Mouse (Mus musculus) limb, embryonic 15.5 days (tissue): ENCODE measurements around the gene Snx10. TPM values are rescaled to one million over a fixed set of nuclear protein-coding genes. Genes with fewer than 3 reads are reported as not detected.

Experiments used
- ATAC-seq: fragments of 200-750 bp; cut with Nextera tagmentation; 2 replicates; pipeline ENCODE4 v1.8.0; 2017; ENCODE audit warnings: low read depth, moderate TSS enrichment; ENCODE audit not compliant: insufficient number of reproducible peaks, low FRiP score, low TSS enrichment
- H3K27ac ChIP-seq: fragments of 300-500 bp; sonication (generic); 2 replicates; pipeline ENCODE4 v1.5.1; 2015; ENCODE audit warnings: moderate library complexity, mild to moderate bottlenecking, inconsistent platforms
- H3K27me3 ChIP-seq: fragments of 300-500 bp; sonication (generic); 2 replicates; pipeline ENCODE4 v1.6.1; 2015; ENCODE audit warnings: inconsistent platforms
- H3K36me3 ChIP-seq: fragments of 300-500 bp; sonication (generic); 2 replicates; pipeline ENCODE4 v1.6.1; 2015; ENCODE audit warnings: inconsistent platforms
- H3K4me1 ChIP-seq: fragments of 300-500 bp; sonication (generic); 2 replicates; pipeline ENCODE4 v1.6.1; 2015; ENCODE audit warnings: inconsistent platforms
- H3K4me2 ChIP-seq: fragments of 300-500 bp; sonication (generic); 2 replicates; pipeline ENCODE4 v1.6.1; 2015; ENCODE audit warnings: mild to moderate bottlenecking, inconsistent platforms
- H3K4me3 ChIP-seq: fragments of 300-500 bp; sonication (generic); 2 replicates; pipeline ENCODE4 v1.5.1; 2015; ENCODE audit warnings: mild to moderate bottlenecking, inconsistent platforms
- H3K9ac ChIP-seq: fragments of 300-500 bp; sonication (generic); 2 replicates; pipeline ENCODE4 v1.6.1; 2015; ENCODE audit warnings: inconsistent platforms
- H3K9me3 ChIP-seq: fragments of 300-500 bp; sonication (generic); 2 replicates; pipeline ENCODE4 v1.6.1; 2016; ENCODE audit warnings: inconsistent platforms
- WGBS: fragments of 180-500 bp; shearing (Covaris S2); methylation state at CpG from one replicate; pipeline ENCODE4 v1.1.7; 2015; 5-methylcytosine and 5-hydroxymethylcytosine counted together
- polyA plus RNA-seq: library from polyadenylated mRNA; unstranded; fragments of >200 nt; fragmentation: Nextera tagmentation; extraction: Ambion mirVana; gene quantifications from 2 replicates; pipeline ENCODE4 v1.2.1, GENCODE M21; 2015

The Snx10 gene
- polyA plus RNA-seq, 1 experiment from 2014 or later = 10.0 TPM

DNA sequence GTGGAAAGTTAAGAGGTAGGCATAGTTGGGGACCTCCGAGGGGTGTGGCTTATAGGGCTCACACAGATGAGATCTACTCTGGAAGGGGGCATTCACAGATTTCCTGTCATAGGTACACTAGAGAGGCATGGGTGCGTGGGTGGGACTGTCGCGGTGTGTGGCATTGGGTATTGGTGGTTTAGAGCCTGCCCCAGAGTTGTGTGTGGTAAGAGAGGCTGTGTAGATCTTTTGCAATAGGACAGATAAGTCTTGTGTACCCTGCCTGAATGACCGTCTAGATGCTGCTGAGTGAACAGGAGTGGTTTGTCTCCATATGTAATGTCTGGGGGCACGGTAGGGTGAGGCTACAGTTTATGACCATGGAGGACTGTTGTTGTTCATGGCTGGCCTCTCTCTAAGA, 16.8 kb downstream of the Snx10 start:
- H3K36me3 ChIP-seq = no peaks in the 10 kb centered on the region
- no peak overlapping the region for H3K4me2 ChIP-seq
- H3K27me3 ChIP-seq = no peaks in the 10 kb centered on the region
- peaks cover 3% of the 10 kb centered on the region; the same call in 1 of the 2 replicates for H3K4me1 ChIP-seq
- H3K4me3 ChIP-seq = no peak overlapping the region
- no peak for ATAC-seq
- H3K9ac ChIP-seq = no peak overlapping the region
- H3K27ac ChIP-seq = no peak overlapping the region
- 86% methylated on average over 6 of the region's 6 CpGs for WGBS
- H3K9me3 ChIP-seq = no peaks in the 10 kb centered on the region

DNA sequence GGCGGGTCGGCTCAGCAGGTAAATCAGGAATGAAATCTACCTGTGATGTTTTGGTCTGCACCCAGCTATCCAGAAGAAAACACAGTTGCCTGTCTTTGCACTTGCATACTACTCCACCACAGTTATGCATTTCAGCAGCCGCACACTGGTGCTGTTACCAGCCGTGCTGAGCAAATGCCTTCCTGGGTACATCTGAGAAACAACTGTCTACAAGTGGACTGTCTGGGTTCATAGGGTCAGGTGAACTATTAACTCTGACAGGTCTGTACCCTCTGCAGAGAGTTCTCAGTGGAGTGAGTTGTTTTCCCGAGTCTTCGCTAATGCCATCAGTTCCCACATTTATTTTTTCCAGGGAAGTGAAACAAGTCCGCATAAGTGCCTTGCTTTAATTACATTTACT, 17.7 kb downstream of the Snx10 start:
- Histone ChIP-seq H3K27me3 (no peaks in the 10 kb centered on the region), H3K4me2 (no peak overlapping the region), H3K9ac (no peak overlapping the region), H3K36me3 (no peaks in the 10 kb centered on the region), H3K4me1 (peaks cover 3% of the 10 kb centered on the region; the same call in 1 of the 2 replicates), H3K27ac (no peak overlapping the region), H3K9me3 (no peaks in the 10 kb centered on the region), H3K4me3 (no peak overlapping the region)
- ATAC-seq = no peak
- 78% methylated on average over 7 of the region's 7 CpGs for WGBS

DNA sequence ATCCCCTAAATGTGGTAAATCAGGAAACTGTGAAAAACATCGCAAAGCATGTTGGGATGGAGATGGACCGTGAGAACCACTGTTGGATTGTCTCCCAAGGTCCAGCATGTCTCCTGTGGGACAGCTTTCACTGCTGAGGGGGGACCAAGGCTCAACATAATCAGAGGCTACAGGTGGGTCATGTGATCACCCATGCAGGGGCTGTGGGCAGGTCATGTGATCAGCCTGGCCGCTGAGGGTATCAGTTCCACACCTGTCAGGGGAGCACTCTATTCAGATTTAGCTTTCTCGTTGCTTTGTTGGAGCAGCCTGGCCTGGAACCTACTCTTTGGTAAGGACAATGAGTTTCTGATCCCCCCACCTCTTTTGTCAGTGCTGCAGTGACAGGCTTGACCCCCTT, 18.4 kb downstream of the Snx10 start:
- no peak overlapping the region for H3K27ac ChIP-seq
- H3K36me3 ChIP-seq = no peaks in the 10 kb centered on the region
- no peaks in the 10 kb centered on the region for H3K27me3 ChIP-seq
- no peak for ATAC-seq
- H3K4me1 ChIP-seq = peaks cover 3% of the 10 kb centered on the region; the same call in 1 of the 2 replicates
- WGBS = 87% methylated on average over 4 of the region's 4 CpGs
- no peak overlapping the region for H3K4me3 ChIP-seq
- H3K9ac ChIP-seq = no peak overlapping the region
- no peaks in the 10 kb centered on the region for H3K9me3 ChIP-seq
- no peak overlapping the region for H3K4me2 ChIP-seq

DNA sequence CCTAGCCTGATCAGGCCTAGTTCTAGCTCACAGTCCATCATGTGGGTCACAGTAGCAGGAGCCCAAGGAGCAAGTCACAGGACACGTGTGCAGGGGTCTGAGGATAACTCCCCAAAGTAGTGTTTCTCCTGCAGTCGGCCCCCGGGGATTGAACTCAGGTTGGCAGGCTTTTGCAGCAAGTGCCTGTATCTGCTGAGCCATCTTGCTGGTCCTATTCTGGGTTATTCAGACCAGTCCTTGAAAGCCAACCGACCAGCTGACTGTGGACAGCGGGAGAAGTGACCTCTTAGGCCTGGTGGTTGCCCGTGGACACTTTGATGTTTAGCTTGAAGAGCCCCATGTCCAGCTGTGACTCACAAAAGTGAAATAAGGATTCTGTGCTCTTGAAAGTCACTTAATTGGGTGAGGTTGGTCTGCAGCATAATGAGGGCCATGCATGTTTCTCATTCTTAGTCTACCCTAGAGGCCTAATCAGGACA, 20.0 kb downstream of the Snx10 start:
- H3K27ac ChIP-seq = no peak overlapping the region
- peaks cover 3% of the 10 kb centered on the region; the same call in 1 of the 2 replicates for H3K4me1 ChIP-seq
- ATAC-seq = no peak
- H3K9me3 ChIP-seq = no peaks in the 10 kb centered on the region
- H3K27me3 ChIP-seq = no peaks in the 10 kb centered on the region
- no peak overlapping the region for H3K4me2 ChIP-seq
- no peak overlapping the region for H3K4me3 ChIP-seq
- H3K9ac ChIP-seq = no peak overlapping the region
- no peaks in the 10 kb centered on the region for H3K36me3 ChIP-seq
- WGBS = 47% methylated on average over 6 of the region's 6 CpGs

DNA sequence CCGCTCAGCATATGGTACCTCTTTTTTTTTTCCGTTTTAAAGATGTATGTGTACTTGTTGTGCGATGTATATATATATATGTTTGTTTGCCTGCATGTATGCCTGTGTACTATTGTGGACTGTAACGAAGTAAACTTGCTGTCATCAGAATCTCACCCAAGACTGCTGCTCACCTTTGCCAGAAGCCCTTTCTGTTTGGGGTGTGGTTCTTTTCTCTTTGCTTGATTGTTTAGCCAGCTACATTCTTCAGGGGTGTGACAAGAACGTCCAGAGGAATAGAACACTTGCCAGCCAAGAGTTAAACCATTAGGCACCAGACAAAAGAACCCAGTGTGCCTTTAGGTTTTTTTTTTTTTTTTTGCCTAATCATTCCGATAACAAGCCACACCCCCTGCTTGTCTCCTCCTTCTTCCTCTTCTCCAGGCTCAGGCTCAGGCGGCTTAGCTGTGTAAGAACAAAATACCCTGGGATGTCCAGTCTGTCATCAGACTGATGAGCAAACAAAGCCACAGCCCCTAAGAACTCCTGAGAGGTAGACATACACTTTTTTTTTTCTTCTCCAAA, 20.5 kb downstream of the Snx10 start:
- Histone ChIP-seq H3K4me1 (peaks cover 3% of the 10 kb centered on the region; the same call in 1 of the 2 replicates), H3K4me2 (no peak overlapping the region), H3K4me3 (no peak overlapping the region), H3K9me3 (no peaks in the 10 kb centered on the region), H3K27ac (no peak overlapping the region), H3K9ac (no peak overlapping the region), H3K36me3 (no peaks in the 10 kb centered on the region), H3K27me3 (no peaks in the 10 kb centered on the region)
- ATAC-seq = no peak
- WGBS = 35% methylated on average over 7 of the region's 7 CpGs

DNA sequence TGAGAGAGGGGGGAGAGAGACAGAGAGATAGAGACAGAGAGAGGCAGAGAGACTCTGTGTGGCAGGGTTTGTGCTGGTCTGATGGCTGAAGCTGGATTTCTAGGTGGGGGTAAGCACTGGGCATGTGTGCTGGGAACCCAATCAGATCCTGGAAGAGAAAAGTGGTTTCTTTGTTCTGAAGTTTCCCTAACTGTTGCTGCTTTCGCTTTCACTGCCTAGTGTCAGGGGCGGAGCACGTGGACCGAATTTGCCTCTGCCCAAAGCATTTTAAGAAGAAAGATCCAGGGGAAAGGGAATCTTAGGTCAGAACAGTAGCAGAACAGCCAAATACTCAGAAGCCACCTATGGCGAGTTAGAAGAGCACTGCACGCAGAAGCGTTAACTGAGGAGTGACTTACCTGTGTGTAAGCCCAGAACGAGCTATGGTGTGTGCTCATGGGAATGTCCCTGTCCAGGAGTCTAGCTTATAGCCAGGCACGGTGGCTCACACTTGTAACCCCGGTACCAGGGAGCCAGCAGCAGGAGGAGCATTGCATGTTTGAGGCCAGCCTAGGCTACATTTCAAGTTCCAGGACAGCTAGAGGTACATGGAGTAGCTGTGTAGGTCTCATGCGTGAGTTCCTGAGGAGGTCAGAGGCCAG, 21.6 kb downstream of the Snx10 start:
- ATAC-seq = no peak
- Histone ChIP-seq H3K4me2 (no peak overlapping the region), H3K27ac (no peak overlapping the region), H3K9ac (no peak overlapping the region), H3K4me1 (peaks cover 3% of the 10 kb centered on the region; the same call in 1 of the 2 replicates), H3K27me3 (no peaks in the 10 kb centered on the region), H3K36me3 (no peaks in the 10 kb centered on the region), H3K4me3 (no peak overlapping the region), H3K9me3 (no peaks in the 10 kb centered on the region)
- 64% methylated on average over 11 of the region's 11 CpGs for WGBS

DNA sequence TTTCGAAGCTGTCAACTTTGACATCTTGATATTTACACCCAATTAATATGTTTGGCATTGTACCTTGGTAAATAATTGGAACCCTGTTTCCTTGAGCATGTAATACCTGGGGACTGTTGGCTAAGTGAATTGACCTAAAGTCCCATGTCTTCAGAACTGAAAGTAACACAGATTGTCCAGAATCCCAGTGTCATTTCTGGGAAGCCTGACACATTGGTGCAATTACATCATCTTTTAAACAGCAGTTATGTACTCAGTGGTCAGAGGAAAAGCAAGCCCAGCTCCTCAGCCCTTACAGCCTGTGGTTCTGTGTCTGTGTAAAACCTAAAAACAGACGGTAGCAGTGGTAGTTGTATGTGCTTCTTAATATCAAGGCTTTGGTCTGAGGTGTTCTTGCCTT, 22.4 kb downstream of the Snx10 start:
- 78% methylated on average over 2 of the region's 2 CpGs for WGBS
- no peak overlapping the region for H3K4me3 ChIP-seq
- no peaks in the 10 kb centered on the region for H3K27me3 ChIP-seq
- no peaks in the 10 kb centered on the region for H3K36me3 ChIP-seq
- H3K9me3 ChIP-seq = no peaks in the 10 kb centered on the region
- no peak overlapping the region for H3K9ac ChIP-seq
- peaks cover 3% of the 10 kb centered on the region; the same call in 1 of the 2 replicates for H3K4me1 ChIP-seq
- H3K27ac ChIP-seq = no peak overlapping the region
- ATAC-seq = no peak
- no peak overlapping the region for H3K4me2 ChIP-seq

DNA sequence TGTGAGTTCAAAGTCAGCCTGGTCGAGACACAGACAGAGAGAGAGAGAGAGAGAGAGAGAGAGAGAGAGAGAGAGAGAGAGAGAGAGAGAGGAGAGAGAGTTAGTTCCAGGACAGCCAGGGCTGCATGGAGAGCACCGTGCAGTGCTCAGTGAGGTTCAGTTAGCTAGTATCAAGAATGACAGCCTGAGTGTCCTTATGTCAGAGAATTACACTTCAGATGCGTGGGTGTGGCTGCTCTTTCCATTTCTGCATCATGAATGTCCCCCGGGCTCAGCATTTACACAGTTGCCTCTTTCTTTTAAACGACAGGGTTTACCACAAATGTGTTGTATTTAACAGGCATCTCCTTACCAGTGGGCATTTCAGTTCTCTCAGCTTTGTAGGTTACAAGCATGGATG, 25.1 kb downstream of the Snx10 start:
- Histone ChIP-seq H3K4me1 (peaks cover 3% of the 10 kb centered on the region; the same call in 1 of the 2 replicates), H3K27ac (no peak overlapping the region), H3K4me2 (no peak overlapping the region), H3K4me3 (no peak overlapping the region), H3K36me3 (no peaks in the 10 kb centered on the region), H3K27me3 (no peaks in the 10 kb centered on the region), H3K9ac (no peak overlapping the region), H3K9me3 (no peaks in the 10 kb centered on the region)
- ATAC-seq = no peak
- 62% methylated on average over 5 of the region's 5 CpGs for WGBS

DNA sequence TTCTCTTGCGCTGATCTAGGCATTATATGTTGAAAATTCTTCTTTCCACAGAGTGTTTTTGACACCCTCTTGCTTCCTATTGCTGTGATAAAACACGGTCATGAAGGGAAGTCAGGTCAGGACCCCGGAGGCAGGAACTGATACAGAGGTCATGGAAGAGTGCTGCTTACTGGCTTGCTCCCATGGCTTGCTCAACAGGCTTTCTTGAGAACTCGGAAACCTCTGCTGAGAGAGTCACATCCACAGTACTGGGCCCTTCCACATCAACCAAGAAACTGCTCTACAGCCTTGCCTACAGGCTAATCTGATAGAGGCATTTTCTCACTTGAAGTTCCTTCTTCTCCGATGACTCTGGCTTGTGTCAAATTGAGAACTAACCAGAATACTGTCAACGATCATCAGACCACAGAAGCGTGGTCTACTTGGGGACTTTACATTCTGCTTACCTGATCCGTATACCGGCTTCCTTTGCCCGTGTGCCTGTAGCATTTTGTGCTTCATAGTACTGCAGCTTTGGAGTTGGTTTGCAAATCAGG, 27.6 kb downstream of the Snx10 start:
- ATAC-seq = no peak
- Histone ChIP-seq H3K4me3 (no peak overlapping the region), H3K27me3 (no peaks in the 10 kb centered on the region), H3K4me2 (no peak overlapping the region), H3K9ac (no peak overlapping the region), H3K4me1 (no peaks in the 10 kb centered on the region), H3K27ac (no peak overlapping the region), H3K36me3 (no peaks in the 10 kb centered on the region), H3K9me3 (no peaks in the 10 kb centered on the region)
- WGBS = 91% methylated on average over 10 of the region's 10 CpGs

DNA sequence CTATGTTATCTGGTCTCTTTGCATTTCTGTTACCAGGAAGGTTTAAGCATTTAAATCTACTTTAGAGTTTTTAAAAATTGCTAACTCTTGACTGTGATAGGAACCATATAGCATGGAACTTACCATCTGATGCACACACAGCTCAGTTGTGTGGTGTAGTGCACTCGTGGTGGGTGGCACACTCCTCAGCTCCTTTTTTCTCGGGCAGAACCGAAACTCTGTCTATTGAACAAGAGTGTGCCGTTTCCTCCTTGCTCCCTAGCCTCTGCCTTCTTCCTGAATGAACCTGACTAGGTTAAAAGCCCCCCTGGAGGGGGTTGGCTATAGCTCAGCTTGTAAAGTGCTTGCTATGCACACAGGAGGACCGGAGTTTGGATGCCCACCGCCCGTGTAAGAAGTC, 32.9 kb downstream of the Snx10 start:
- no peak overlapping the region for H3K4me3 ChIP-seq
- no peaks in the 10 kb centered on the region for H3K27me3 ChIP-seq
- no peak overlapping the region for H3K27ac ChIP-seq
- H3K9me3 ChIP-seq = no peaks in the 10 kb centered on the region
- ATAC-seq = no peak
- 84% methylated on average over 7 of the region's 7 CpGs for WGBS
- no peaks in the 10 kb centered on the region for H3K4me1 ChIP-seq
- H3K36me3 ChIP-seq = no peaks in the 10 kb centered on the region
- no peak overlapping the region for H3K4me2 ChIP-seq
- no peak overlapping the region for H3K9ac ChIP-seq

DNA sequence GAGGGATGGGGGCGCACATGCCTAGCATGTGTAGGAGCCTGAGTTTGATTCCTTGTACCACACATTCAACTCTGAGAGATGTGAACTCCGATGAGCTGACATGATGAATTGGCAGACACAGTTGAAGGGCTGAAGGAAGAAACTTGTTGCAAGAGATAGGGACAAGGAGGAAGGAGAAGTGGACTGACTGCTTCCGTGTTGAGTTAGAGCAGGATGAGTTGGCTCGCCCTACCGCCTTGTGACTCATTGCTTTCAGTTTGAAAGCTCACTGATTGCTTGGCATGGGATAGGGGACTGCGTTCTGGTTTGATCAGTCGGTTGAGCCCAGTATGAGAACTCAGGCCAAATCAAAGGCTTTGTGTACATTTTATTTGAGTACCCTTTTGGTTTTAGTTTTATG, 34.6 kb downstream of the Snx10 start:
- Histone ChIP-seq H3K9me3 (no peaks in the 10 kb centered on the region), H3K4me3 (no peak overlapping the region), H3K4me2 (no peak overlapping the region), H3K9ac (no peak overlapping the region), H3K36me3 (no peaks in the 10 kb centered on the region), H3K27ac (no peak overlapping the region), H3K27me3 (no peaks in the 10 kb centered on the region), H3K4me1 (no peaks in the 10 kb centered on the region)
- WGBS = 89% methylated on average over 7 of the region's 7 CpGs
- no peak for ATAC-seq

DNA sequence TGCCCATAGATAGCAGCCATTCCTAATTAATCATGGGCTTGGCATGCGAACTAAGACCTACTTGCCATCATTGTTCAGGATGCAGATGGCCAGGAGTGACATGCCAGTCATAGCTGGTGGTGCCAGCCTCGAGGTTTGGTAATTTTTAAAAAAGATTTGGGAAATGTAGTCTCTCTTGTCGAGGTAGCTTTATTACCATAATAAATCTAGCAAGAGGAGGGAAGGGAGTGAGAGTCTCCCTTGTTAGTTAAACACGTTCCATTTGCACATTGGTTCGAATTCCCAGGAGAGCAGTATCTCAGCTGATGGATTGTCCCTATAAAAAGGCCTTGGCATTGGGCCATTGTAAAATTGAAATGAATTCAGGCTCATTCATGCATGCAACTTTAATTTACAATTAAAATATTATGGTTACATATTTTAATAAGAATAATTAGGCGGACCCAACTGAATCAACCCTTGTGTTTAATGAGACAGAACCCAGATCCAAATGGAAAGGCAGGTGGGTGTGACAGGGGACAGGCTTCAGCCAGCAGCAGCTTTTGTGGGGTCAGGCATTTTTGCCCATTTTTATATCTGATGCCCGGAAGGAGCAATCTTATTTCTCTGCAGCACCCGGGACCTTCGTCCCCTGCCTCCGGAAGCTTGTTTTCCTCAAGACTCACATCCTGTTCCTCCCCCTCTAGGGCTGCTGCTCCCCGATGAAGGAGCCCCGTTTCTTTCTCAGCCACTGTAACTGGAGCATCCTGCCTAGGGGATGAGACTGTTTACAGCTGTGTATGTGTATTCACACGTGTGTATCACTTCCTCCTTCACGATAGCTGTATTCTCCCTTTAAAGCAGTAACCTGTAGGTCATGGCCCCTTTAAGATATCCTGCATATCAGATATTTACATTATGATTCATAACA, 43.3 kb downstream of the Snx10 start:
- H3K36me3 ChIP-seq = no peaks in the 10 kb centered on the region
- ATAC-seq = no peak
- no peak overlapping the region for H3K4me3 ChIP-seq
- H3K9me3 ChIP-seq = no peaks in the 10 kb centered on the region
- 56% methylated on average over 14 of the region's 14 CpGs for WGBS
- no peak overlapping the region for H3K9ac ChIP-seq
- H3K4me2 ChIP-seq = no peak overlapping the region
- H3K27me3 ChIP-seq = no peaks in the 10 kb centered on the region
- H3K4me1 ChIP-seq = no peaks in the 10 kb centered on the region; the same call in 1 of the 2 replicates
- H3K27ac ChIP-seq = no peak overlapping the region
